Mouse (Mus musculus): Measurements from ENCODE around the gene Palm3.
A peak's percentile ranks its signal among the peaks of the same experiment; 100 is the strongest.
"Not testable (repeated sequence)": the region's sequence is repeated elsewhere in the genome, so short reads cannot be mapped to it uniquely, and the experiment has no call there.

The Palm3 gene

DNA sequence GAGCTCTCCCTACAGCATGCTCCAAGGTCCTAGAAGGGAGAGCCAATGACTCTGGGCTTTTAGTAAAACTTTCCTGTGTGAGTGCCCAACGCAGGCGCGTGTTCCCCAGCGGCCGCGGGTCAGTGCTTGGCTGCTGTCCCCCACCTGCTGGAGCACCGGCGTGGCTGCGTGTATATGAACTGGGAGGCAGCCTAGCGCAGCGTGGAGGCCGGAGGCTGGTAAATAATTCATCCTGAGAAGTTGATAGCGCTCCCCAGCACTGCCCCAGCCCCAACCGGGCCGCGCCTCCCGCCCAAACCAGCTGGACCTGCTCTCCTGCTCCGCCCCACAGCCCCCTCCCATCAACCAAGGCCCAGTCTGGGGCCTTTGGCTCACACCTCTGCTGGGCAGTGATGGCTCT, at the start of gene Palm3:
Gene Palm3 (plus strand): TSS at position 376 of the 400 bp plus-strand sequence.
- DNase-seq = no peak

DNA sequence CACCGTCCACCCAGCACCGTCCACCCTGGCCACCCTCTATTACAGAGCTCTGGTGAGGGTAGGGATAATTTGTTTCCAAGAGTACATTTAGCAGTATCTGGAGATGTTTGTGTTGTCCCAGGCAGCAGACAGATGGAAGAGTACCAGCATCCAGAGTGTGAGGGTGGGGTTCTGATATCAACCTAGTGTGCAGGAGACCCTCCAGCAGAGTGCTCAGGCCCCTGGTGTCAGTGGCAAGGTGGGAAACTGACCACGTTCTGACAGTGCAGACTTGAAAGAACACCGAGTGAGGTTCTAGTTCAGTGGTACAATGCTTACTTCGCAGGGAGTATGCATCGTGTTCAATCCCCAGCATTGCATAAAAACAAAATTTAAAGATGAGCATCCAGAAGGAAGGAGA, 49.6 kb upstream of the Palm3 start:
- no peak for DNase-seq

DNA sequence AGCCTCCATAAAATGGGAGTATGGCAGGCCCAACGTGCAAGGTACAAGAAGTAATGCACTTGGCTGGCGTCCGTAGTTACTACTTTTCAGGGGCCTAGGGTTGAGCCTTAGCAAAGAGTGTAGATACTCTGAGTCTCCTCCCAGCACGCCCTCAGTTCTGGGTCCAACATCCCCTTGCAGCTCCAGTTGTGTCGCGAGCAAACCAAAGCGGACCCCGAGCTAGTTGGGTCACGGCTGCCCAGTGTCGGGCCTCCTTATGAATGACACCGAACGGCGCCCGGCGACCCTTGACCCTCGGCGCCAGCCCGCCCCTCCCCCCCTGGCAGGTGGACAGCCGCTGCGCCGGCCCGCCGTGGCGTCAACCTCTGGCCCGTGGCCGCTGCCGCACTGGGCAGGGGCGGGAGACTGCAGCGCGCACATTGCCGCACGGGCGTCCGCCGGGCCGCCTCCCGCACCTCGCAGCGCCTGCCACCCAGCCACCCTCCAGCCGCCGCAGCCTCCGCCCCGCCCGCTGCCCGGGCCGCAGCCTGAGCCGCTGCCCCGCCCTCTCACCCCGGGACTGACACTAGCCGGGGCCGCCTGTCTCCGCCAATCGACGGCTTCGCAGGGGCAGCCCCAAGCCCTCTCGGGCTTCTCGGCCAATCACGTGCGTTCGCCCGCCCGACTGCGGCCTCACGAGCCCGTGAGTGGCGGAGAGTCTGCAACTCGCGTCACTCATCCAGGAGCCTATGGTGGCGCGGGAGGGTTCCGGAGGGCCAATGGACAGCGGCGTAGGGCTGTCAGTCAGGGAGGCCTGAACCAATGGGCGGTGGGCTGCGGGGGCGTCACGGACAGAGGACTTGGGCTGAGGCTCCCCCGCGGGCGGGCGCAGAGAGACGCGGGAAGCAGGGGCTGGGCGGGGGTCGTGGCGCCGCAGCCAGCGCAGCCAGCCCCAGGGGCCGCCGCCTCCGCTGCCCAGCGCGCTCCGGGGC, 48.8 kb upstream of the Palm3 start, which contains the start of gene Prkaca:
Gene Prkaca (plus strand): TSS at position 844 of the 971 bp plus-strand sequence.
- DNase-seq = peak; percentile 99

DNA sequence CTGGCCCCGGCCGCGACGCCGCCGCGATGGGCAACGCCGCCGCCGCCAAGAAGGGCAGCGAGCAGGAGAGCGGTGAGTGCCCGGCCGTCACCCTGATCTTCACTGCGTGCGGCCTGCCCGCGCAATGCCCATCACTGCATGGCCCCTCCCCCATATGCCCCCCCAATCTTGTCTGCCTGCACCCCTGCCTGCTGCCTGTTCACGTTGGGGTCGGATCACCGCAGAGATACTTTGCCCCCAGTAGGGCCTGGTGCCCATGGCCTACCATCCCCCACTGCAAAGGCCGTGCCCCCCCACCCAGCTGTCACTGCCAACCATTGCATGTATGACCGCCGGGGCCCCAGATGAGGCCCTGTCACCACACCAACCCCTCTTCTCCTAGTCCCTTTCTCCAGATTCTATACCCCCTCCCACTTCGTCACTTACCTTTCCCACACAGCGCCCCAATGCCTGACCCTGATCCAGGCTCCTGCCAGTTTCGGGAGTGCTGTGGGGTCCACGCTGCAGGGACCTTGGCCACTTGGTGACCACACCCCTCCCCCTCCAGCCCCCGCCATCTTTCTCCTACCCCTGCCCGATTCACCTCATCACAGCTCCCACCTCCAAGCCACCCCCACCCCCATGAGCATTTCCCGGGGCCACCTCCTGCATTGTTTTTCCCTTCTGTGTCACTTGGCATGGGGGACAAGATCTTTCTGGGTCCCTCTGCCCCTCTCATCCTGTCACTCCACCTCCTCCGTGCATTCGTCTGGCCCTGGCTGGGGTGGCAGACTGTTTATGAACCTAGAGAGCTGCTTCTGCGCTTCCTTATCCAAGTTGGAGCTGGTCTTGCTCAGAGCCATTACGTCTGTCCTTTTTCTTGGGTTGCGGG, 47.9 kb upstream of the Palm3 start:
- DNase-seq = peak; percentile 68

DNA sequence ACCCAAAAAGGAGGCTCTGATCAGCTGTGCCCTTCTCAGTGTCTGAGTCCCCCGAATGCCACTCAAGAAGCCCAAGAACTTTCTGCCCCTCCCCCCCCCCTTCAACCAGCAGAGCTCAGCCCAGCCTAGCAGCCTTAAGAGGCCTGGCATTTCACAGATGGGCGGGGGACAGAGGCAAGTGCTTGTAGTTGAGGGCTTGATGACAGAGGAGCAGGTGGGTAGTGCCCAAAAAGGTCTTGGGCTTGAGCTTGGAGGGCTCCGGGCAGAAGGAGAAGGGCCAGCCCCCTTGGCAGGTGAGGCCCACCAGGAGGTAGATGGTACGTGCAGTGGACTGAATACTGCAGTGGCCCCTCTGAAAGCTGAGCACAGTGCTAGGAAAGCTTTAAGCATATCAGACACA, 46.8 kb upstream of the Palm3 start:
- DNase-seq = no peak

DNA sequence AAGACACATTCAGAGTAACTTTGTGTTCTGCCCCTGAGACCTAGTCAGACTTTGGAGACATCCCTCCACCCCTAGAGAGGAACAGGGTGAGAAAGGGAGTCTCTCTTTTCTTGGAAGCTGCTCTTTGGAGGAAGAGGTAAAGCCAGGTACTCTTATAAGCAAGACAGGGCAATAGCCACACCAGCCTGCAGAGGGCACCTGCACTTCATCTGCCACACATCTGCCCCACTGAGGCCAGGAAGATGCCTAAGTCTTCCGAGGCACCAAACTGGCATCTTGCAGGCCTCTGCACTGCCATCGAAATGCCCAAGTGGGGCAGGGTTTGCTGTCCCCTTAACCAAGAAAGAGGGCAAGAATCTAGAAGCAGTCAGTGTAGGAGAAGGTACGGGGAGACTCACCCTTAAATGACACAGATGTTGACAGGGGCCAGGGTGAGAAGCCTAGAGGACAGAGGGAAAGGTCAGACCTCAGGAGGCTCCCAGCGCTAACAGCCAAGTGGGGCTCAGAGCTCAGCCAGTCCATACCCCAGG, 45.1 kb upstream of the Palm3 start:
- no peak for DNase-seq

DNA sequence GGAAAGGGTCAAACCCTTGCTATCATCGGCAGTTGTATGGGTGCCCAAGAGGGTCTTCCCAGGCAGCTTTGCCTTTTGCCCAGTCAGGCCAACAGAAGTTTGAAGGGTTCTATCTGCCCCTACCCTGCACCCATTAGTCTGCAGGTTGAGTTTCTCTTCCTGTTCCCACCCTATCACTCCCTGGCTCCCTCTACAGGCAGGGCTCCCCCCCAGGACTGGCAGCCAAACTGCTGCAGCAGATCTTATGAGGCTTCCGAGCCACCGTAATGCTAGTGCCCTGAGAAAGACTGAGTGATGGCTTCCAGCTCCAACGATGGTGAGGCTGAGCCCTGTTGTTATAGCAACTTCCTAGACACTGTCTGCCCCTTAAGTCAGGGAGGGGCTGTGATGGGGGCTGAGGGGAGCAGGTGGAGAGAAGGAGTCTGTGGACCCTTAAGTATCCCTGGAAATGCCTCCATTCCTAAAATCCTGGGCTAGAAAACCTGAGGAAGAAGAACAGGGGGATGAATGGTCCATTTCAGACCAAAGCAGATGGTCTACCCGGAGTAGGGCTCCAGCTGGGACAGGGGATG, 44.4 kb upstream of the Palm3 start:
- DNase-seq = no peak

DNA sequence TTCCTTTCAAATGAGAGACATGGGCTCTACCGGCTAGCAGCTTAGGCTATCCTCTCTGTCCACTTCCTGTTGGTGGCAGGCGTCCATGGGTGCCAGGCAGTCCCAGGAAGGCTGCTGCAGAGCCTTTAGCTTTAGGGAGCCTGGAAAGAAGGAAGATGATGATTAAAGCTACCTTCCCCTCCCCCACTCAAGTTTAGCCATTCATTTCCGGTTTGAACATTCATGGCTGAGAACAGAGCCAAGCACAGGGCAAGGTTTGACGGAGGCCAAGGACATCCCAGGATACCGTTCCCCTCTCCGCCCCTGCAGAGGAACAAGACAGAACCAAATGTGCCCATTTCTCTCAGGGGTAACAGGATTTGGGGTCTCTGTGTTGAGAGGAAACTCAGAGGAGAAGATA, 43.6 kb upstream of the Palm3 start:
- no peak for DNase-seq

DNA sequence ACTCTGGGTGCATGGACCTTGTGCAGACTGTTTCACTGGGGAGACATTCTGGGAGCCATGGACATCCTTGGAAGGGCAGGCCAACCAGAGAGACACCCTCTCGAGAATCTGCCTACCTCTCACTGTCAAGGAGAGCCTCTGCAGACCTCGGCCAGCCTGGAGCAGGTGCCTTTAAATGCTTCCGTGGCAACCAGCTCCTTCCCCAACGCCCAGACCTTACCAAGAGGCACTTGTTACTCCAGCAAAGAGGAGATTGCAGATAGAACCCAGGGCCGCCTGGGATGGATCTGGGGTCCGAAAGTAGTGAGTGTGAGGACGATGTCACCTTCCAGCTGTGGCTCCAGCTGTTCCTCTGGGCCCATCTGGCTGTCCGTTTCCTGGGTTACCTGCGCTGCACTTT, 43.1 kb upstream of the Palm3 start:
- DNase-seq = no peak

DNA sequence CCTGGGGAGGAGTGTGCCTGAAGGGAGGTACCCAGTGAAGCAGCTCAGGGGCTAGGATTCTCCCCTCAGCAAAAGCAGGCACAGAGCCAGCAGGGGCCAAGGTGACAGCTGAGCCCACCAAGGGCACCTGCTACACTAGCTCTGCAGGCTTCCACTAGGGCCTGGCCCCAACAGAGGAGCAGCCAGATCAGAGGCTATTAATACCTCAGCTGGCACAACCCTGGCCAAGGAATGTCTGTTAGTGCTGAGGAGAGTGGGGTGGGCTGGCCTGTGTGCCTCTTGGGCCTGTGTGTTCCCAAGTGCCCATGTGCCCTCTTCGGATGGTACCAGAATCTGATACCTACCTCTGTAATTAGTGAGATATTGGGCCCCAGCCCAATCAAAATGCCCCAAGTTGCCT, 41.0 kb upstream of the Palm3 start:
- DNase-seq = peak; percentile 31

DNA sequence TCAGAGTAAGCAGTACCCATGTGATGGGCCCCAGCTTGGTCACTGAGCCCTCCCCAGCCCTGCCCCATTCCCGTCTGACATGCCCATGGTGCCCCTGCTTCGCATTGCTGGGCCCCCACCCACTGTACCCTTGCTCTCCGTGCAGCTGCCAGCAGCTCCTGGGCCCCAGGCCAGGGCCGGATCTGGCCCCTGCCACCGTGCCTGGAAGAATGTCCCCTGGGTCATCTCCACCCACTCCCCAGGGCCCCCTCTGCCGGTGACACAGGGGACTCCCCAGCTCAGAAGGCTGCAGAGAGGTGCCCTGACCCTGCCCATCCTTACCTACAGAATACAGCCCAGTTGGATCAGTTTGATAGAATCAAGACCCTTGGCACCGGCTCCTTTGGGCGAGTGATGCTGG, 40.4 kb upstream of the Palm3 start:
- DNase-seq = peak; percentile 39

DNA sequence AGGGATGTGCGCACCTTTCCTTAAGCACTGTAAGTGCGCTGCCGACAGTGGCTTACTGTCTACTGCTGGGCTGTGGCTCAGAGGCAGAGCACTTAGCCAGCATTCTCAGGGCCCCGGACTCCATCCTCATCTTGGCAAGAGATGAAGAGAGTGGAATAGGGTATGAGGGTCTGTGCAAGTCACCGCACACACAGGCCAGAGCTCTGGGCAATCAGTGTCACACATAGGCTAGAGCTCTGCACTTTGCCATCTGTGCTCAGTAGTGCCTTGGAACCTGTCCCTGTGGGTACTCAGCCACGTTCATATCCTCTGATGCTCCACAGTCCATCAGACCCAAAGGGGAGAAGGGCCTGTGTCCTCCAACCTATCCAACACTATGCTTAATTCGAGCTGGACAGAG, 39.7 kb upstream of the Palm3 start:
- DNase-seq = no peak

DNA sequence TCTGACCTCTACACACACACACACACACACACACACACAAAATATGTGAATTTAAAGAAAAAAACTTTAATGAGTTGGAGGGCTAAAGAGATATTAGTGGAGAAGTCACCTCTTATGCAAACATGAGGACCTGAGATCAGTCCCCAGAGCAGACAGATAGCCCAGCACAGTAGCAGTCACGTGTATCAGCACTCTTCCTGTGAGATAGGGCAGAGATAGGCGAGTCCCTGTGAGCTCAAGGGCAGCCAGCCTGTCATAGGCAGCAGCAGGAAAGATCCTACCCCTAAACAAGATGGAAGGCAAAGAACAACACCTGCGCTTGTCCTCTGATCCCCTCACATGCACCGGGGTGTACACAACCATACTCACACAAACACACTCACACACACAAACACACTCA, 38.8 kb upstream of the Palm3 start:
- DNase-seq = no peak

DNA sequence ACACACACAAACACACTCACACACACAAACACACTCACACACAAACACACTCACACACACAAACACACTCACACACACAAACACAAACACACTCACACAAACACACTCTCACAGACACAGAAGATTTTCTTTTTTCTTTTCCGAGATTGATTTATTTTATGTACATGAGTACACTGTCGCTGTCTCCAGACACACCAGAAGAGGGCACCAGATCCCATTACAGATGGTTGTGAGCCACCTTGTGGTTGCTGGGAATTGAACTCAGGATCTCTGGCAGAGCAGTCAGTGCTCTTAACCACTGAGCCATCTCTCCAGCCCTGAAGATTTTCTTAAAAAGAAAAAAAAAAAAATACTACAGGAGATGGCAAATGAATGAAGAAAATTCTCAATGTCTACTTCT, 38.0 kb upstream of the Palm3 start:
- DNase-seq = not testable (repeated sequence)

DNA sequence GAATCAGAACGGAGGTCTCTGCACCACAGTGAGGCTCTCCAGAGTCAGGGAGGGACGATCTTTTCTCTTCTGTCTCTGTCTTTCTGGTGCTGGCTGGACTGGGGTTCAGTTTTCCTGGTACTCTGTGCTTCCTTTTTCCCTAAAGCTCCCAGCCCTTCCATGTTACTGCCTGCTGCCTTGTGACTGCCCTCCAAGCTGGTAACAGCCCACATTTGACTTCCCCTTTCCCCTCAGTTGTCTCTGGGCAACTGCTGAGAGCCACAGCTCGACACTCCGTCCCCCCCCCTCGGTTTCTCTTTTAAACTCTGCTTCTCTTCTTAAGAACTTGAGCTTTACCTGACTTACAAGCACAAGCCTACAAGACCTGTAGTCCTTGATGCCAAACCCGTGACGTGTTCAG, 32.0 kb upstream of the Palm3 start:
- DNase-seq = no peak

DNA sequence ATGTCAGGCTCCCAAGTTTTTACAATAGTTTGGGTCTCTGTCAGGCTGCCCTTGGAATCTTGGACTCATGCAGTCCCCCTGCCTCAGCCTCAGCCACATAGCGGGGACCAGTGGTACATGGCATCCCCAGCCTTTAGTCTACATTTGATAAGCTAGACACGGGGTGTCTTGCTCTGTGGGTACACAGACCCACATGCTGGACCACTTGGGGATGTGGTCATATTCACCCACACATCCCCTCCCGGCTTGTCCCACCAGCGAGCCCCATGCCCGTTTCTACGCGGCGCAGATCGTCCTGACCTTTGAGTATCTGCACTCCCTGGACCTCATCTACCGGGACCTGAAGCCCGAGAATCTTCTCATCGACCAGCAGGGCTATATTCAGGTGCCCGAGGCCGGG, 31.1 kb upstream of the Palm3 start:
- no peak for DNase-seq

DNA sequence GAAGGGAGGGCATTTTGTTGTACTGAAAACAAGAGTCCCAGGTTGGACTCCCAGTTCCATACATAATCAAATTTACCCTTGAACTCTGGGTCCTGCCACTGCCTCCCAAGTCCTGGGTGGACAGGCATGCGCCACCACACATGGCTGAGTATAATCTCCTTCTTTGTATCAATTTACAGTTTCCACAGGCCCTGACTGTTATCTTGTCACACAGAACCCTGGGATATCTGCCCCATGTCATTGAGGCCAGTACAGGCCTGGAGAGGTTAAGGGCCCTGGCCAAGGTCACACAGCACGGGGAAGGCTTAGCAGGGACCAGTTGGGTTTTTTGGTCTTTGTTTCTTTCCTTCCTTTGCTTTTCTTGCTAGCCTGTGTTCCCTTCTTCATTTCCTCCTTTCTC, 28.8 kb upstream of the Palm3 start:
- no peak for DNase-seq

DNA sequence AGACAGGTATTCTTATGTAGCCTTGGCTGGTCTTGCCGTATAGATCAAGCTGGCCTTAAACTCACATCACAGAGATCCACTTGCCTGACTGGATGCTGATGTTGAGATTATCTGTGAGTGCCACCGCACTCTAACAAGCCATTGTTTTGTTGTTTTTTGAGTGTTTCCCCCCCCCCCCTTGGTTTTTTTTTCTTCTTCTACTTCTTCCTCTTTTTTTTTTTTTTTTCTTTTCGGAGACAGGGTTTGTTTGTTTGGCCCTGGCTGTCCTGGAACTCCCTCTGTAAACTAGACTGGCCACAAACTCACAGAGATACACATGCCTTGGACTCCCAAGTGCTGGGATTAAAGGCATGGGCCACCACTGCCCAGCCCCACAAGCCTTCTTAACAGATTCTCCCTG, 27.2 kb upstream of the Palm3 start:
- DNase-seq = no peak

DNA sequence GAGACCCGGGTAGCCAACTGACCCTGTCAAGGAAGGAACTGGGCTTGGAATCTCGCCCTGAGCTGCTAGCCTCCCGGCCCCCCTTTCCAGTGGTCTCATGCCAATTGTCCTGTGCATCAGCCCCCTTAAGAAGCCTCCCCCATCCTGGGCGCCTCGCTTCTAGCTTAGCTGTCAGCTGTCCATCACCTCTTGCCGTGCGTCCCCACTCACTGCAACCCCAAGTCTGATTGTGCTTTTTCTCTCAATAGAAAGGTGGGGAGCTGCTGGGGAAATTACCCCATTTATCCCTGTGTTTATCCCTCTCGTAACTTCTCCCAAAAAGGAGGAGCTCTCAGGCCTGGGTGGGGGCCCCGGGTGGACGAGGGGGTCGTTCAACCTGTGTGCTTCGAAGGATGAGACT, 25.3 kb upstream of the Palm3 start:
- peak; percentile 65 for DNase-seq

DNA sequence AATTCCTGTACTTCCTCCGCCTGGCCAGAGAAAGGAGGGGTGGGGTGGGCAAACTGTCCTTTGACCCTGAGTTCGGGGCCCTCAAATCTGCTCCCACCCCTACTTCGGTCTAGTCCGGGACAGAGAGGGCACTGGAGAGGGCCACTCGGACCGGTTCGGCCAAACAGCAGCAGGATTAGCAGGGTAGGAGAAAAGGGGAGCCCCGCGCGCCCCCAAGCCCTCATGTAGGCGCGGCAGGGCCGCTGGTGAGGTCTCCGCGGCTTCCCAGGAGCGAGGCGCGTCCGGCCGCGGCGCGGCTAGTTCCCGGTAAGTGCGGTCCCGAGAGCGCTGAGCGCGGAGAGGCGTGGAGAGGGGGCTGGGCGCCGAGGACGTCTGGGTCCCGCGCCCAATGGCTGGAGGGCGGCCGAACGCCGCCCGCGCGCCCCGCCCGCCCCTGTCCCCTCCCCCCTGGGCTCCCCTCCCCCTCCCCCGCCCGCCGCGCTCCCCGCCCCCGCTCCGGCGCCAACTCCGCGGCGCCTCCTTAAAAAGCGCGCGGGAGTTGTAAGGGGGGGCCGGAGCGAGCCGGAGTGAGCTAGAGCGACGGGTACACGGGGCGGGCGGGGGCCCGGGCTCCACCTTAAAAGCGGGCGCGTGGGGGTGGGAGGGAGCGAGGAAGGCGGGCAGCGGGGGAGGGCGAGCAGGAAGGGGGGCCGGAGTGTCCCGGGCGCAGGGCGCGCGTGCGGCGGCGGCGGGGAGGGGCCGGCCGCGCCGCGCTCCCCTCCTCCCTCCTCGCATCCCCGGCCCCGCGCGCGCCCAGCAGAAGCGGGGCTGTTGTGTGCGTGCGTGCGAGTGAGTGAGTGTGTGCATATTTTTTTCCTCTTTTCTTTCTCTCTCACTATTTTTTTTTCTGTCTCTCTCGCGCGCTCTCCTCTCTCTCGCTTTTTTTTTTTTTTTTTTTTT, 24.4 kb upstream of the Palm3 start:
- DNase-seq = peak; percentile 77

DNA sequence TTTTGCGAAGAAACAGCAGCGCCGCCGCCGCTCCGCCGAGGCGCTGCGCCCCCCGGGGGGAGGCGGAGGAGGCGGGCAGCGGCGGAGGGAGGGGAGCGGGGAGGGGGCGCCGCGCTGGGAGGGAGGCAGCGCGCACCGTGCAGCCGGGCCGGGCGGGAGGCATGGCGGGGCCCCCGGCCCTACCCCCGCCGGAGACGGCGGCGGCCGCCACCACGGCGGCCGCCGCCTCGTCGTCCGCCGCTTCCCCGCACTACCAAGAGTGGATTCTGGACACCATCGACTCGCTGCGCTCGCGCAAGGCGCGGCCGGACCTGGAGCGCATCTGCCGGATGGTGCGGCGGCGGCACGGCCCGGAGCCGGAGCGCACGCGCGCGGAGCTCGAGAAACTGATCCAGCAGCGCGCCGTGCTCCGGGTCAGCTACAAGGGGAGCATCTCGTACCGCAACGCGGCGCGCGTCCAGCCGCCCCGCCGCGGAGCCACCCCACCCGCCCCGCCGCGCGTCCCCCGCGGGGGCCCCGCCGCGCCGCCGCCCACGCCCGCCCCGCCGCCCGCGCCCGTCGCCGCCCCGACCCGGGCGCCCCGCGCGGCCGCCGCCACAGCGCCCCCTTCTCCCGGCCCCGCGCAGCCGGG, 23.6 kb upstream of the Palm3 start, which contains the start of gene Samd1:
Gene Samd1 (plus strand): TSS at position 162 of the 631 bp plus-strand sequence.
- peak; percentile 57 for DNase-seq

Measured in cerebellum, adult 9-10 months (tissue).